Mouse (Mus musculus): Measurements from ENCODE around the gene Auts2. TPM values are rescaled to one million over a fixed set of nuclear protein-coding genes. Genes with fewer than 3 reads are reported as not detected.

Gene Auts2
- polyA plus RNA-seq, 1 experiment from 2014 or later, result 53.4 TPM

DNA sequence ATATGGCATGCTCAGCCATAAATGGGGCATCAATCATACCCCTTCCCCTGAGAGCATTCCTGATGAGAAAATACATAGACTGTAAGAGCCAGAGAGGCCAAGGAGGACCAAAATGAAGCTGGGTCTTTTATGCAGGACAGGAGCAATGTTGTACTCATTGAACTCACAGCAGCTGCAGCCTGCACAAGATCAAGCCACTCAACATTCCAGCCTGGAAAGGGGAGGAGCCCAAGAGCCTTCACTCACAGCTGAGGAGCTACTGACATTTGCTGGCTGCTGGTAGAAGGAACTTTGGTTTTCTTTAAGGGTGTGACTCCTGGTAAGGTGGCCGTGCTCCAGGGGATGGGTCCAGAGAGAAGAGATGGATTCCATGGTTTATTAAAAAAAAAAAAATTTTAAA lies 164.2 kb downstream of the Auts2 start:
- Histone ChIP-seq H3K27me3 (ENCODE audit: control insufficient read depth, insufficient read depth, low read length) (no peaks in the 10 kb centered on the region), H3K4me1 (ENCODE audit: control insufficient read depth, insufficient read depth, low read length) (no peaks in the 10 kb centered on the region), H3K9ac (ENCODE audit: low read length) (no peak overlapping the region), H3K36me3 (ENCODE audit: control insufficient read depth, insufficient read depth, low read length) (no peaks in the 10 kb centered on the region), H3K27ac (replicated peaks; ENCODE audit: low read depth, low read length) (no peak overlapping the region), H3K9me3 (ENCODE audit: control insufficient read depth, low read length) (no peaks in the 10 kb centered on the region), H3K4me3 (ENCODE audit: low read depth, low read length) (no peak overlapping the region), H3K4me2 (ENCODE audit: low read depth, severe bottlenecking) (no peak overlapping the region)
- whole genome bisulfite sequencing, result 77% methylated on average over 1 of the region's 1 CpGs
- ATAC-seq (ENCODE audit: insufficient number of reproducible peaks, low FRiP score, low TSS enrichment, low read depth) (no peak), DNase-seq (ENCODE audit: low spot score) (peak; percentile 28)

DNA sequence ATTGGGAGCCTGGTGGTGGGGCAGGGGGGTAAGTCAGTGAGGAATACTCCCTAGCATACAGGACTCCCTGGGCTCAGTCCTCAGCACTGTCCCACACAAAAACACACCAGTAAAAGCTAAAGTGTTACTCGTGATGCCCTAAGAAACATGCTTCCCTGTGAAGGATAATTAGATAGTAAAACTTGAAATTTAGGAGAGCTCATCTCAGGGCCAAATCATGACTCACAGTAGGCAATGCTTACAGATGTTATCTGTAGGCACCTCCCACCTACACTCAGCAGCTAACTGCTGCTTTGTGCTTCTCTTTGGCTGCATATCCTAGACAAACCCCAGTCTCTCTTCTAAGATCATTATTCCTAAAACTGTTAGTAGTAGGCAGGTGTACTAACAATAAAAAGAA lies 168.0 kb downstream of the Auts2 start:
- no peaks in the 10 kb centered on the region for H3K9me3 ChIP-seq (ENCODE audit: control insufficient read depth, low read length)
- no peak overlapping the region for H3K4me2 ChIP-seq (ENCODE audit: low read depth, severe bottlenecking)
- WGBS, result 71% methylated on average over 1 of the region's 1 CpGs
- H3K36me3 ChIP-seq (ENCODE audit: control insufficient read depth, insufficient read depth, low read length), result no peaks in the 10 kb centered on the region
- no peak for DNase-seq (ENCODE audit: low spot score)
- ATAC-seq (ENCODE audit: insufficient number of reproducible peaks, low FRiP score, low TSS enrichment, low read depth), result no peak
- H3K4me1 ChIP-seq (ENCODE audit: control insufficient read depth, insufficient read depth, low read length), result no peaks in the 10 kb centered on the region
- H3K27me3 ChIP-seq (ENCODE audit: control insufficient read depth, insufficient read depth, low read length), result no peaks in the 10 kb centered on the region
- no peak overlapping the region for H3K4me3 ChIP-seq (ENCODE audit: low read depth, low read length)
- no peak overlapping the region for H3K27ac ChIP-seq (replicated peaks; ENCODE audit: low read depth, low read length)
- no peak overlapping the region for H3K9ac ChIP-seq (ENCODE audit: low read length)

DNA sequence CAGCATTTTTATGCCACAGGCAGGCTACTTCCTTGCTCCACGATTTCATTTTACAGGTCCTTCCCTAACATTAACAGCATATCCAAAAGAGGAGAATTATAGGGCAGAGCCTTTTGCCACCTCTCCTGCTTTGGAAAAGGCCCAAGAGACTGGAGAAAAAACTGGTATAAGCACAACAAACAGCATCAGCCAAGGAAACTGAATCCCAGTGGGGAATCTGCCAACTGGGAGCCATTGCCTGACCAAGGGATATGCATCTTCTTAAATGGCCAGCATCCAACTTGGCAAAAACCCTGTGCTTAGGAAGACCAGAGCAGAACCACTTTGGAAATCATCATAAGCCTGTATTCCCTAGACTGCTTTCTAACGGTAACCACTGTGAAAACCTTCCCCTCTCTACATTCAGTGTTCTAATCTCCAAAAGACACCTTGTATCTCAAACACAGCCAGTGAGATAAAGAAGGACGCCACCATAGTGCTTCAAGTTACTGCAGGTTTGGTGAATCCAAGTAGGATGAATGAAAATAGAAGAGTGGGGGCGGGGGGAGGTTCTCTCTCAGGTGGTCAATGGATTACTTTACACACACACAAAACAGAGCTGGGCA lies 169.6 kb downstream of the Auts2 start:
- no peaks in the 10 kb centered on the region for H3K9me3 ChIP-seq (ENCODE audit: control insufficient read depth, low read length)
- no peak overlapping the region for H3K4me3 ChIP-seq (ENCODE audit: low read depth, low read length)
- H3K27ac ChIP-seq (replicated peaks; ENCODE audit: low read depth, low read length), result no peak overlapping the region
- ATAC-seq (ENCODE audit: insufficient number of reproducible peaks, low FRiP score, low TSS enrichment, low read depth), result no peak
- H3K27me3 ChIP-seq (ENCODE audit: control insufficient read depth, insufficient read depth, low read length), result no peaks in the 10 kb centered on the region
- H3K4me2 ChIP-seq (ENCODE audit: low read depth, severe bottlenecking), result no peak overlapping the region
- DNase-seq (ENCODE audit: low spot score), result no peak
- WGBS, result 81% methylated on average over 4 of the region's 4 CpGs
- peaks cover 11% of the 10 kb centered on the region for H3K4me1 ChIP-seq (ENCODE audit: control insufficient read depth, insufficient read depth, low read length)
- H3K9ac ChIP-seq (ENCODE audit: low read length), result no peak overlapping the region
- no peaks in the 10 kb centered on the region for H3K36me3 ChIP-seq (ENCODE audit: control insufficient read depth, insufficient read depth, low read length)

DNA sequence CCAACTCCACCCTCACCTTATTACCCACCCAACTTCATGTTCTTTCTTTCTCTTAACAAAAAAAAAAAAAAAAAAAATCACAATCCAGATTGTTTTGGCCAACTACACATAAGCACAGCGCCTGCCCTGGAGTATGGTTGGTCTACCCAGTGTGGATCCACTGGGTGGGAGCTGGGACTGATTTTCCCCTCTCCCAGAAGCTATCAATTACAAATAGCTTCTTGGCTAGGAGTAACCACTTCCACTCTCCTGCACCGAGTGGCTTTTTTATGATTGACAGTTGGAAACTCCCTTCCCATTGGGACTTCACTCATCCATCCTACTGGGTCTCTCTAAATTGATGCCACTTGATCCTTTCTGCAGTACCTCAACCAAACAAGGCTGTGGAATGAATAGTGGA lies 170.5 kb downstream of the Auts2 start:
- no peaks in the 10 kb centered on the region for H3K27me3 ChIP-seq (ENCODE audit: control insufficient read depth, insufficient read depth, low read length)
- no peak overlapping the region for H3K9ac ChIP-seq (ENCODE audit: low read length)
- DNase-seq (ENCODE audit: low spot score) (no peak), ATAC-seq (ENCODE audit: insufficient number of reproducible peaks, low FRiP score, low TSS enrichment, low read depth) (no peak)
- H3K9me3 ChIP-seq (ENCODE audit: control insufficient read depth, low read length), result no peaks in the 10 kb centered on the region
- WGBS, result 71% methylated on average over 2 of the region's 2 CpGs
- H3K36me3 ChIP-seq (ENCODE audit: control insufficient read depth, insufficient read depth, low read length), result no peaks in the 10 kb centered on the region
- H3K27ac ChIP-seq (replicated peaks; ENCODE audit: low read depth, low read length), result no peak overlapping the region
- H3K4me2 ChIP-seq (ENCODE audit: low read depth, severe bottlenecking), result no peak overlapping the region
- no peak overlapping the region for H3K4me3 ChIP-seq (ENCODE audit: low read depth, low read length)
- H3K4me1 ChIP-seq (ENCODE audit: control insufficient read depth, insufficient read depth, low read length), result peaks cover 13% of the 10 kb centered on the region

DNA sequence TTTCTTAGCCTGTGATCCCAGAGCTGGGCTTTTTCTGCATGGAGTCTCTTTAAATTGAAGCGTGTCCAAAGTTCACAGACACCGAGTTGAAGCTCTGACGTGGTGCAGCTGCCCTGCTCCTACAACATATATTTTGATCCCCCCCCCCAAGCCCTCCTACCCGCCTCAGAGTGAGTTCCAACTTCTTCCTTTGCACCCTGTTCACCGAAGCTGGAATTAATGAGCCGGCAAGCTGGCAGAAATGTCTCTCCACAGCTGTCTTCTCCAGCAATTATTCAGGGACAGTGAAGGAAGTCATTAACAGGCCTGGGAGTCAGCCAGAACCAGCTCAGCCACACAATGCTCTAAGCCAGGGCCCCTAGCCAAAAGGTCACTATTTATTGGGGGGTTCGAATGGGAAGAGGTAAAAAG lies 174.5 kb downstream of the Auts2 start:
- H3K27me3 ChIP-seq (ENCODE audit: control insufficient read depth, insufficient read depth, low read length), result no peaks in the 10 kb centered on the region
- peak; percentile 43 for DNase-seq (ENCODE audit: low spot score)
- no peak overlapping the region for H3K4me2 ChIP-seq (ENCODE audit: low read depth, severe bottlenecking)
- no peak overlapping the region for H3K27ac ChIP-seq (replicated peaks; ENCODE audit: low read depth, low read length)
- H3K4me3 ChIP-seq (ENCODE audit: low read depth, low read length), result no peak overlapping the region
- H3K4me1 ChIP-seq (ENCODE audit: control insufficient read depth, insufficient read depth, low read length), result peaks cover 13% of the 10 kb centered on the region
- no peak for ATAC-seq (ENCODE audit: insufficient number of reproducible peaks, low FRiP score, low TSS enrichment, low read depth)
- no peaks in the 10 kb centered on the region for H3K36me3 ChIP-seq (ENCODE audit: control insufficient read depth, insufficient read depth, low read length)
- no peak overlapping the region for H3K9ac ChIP-seq (ENCODE audit: low read length)
- WGBS, result 3% methylated on average over 7 of the region's 7 CpGs
- H3K9me3 ChIP-seq (ENCODE audit: control insufficient read depth, low read length), result no peaks in the 10 kb centered on the region

DNA sequence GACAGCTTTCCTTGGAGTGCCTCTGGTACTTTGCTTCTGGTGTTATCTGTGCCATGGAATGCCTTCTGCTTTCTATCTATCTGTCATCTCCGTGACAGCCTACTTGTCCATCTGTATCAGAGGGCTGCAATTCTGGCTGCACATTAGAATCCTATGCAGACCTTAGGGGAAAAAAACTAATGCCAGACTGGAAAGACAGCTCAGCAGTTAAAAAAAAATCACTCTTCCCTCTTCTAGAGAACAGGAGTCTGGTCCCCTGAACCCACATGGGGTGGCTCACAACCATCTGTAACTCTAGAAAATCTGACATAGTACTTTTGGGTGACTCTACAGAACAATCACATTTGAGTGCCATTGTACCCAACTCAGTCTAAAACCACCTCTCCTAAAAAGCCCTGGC lies 181.9 kb downstream of the Auts2 start:
- Histone ChIP-seq H3K4me3 (ENCODE audit: low read depth, low read length) (no peak overlapping the region), H3K27ac (replicated peaks; ENCODE audit: low read depth, low read length) (no peak overlapping the region)
- WGBS, result 79% methylated on average over 1 of the region's 1 CpGs

DNA sequence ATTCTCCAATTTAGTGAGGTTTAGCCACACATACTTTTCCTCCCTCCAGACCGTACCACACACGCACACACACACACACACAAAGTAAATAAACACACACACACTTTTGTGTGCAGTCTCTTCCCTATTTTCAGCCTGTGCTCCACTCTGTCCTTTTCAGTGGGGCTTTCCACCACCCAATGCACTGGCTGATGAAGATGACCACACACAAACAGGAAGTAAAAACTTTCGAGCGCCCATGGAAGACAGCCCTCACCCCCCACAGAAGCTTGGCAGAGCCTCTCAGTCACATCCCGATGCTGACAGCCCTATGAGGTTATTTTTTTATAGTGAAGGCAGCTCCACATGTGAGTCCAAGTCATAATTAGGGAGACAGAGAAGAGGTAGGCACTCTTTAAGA lies 185.4 kb downstream of the Auts2 start:
- Histone ChIP-seq H3K4me2 (ENCODE audit: low read depth, severe bottlenecking) (no peak overlapping the region), H3K36me3 (ENCODE audit: control insufficient read depth, insufficient read depth, low read length) (no peaks in the 10 kb centered on the region), H3K4me3 (ENCODE audit: low read depth, low read length) (no peak overlapping the region), H3K27me3 (ENCODE audit: control insufficient read depth, insufficient read depth, low read length) (no peaks in the 10 kb centered on the region), H3K9ac (ENCODE audit: low read length) (no peak overlapping the region), H3K4me1 (ENCODE audit: control insufficient read depth, insufficient read depth, low read length) (no peaks in the 10 kb centered on the region), H3K27ac (replicated peaks; ENCODE audit: low read depth, low read length) (no peak overlapping the region), H3K9me3 (ENCODE audit: control insufficient read depth, low read length) (no peaks in the 10 kb centered on the region)
- ATAC-seq (ENCODE audit: insufficient number of reproducible peaks, low FRiP score, low TSS enrichment, low read depth), result no peak
- no peak for DNase-seq (ENCODE audit: low spot score)
- WGBS, result 77% methylated on average over 5 of the region's 5 CpGs

More for the DNA sequence above, 181.9 kb downstream of the Auts2 start:
- Histone ChIP-seq H3K9me3 (ENCODE audit: control insufficient read depth, low read length) (no peaks in the 10 kb centered on the region), H3K27me3 (ENCODE audit: control insufficient read depth, insufficient read depth, low read length) (no peaks in the 10 kb centered on the region), H3K4me2 (ENCODE audit: low read depth, severe bottlenecking) (no peak overlapping the region), H3K36me3 (ENCODE audit: control insufficient read depth, insufficient read depth, low read length) (no peaks in the 10 kb centered on the region), H3K4me1 (ENCODE audit: control insufficient read depth, insufficient read depth, low read length) (no peaks in the 10 kb centered on the region), H3K9ac (ENCODE audit: low read length) (no peak overlapping the region)
- ATAC-seq (ENCODE audit: insufficient number of reproducible peaks, low FRiP score, low TSS enrichment, low read depth) (no peak), DNase-seq (ENCODE audit: low spot score) (no peak)

DNA sequence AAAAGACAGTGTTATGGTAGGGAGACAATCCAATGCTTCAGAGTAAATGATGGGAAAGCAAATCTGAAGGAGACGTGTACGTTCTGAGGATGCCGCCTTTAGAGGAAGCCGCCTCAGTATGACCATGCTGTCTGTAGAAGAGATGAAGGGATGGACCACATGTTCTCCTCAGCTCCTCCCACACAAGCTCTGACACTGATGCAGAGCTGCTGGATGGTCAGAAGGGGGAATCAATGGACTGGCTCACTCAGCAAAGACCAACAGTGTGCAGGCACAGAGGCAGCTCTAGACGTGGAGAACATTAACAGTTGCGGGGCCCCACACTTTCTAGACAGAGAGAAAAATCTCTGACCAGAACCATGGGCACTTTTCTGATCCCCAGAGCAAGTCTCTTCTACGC lies 187.2 kb downstream of the Auts2 start:
- Histone ChIP-seq H3K4me1 (ENCODE audit: control insufficient read depth, insufficient read depth, low read length) (no peaks in the 10 kb centered on the region; the same call in 1 of the 2 replicates), H3K9me3 (ENCODE audit: control insufficient read depth, low read length) (no peaks in the 10 kb centered on the region), H3K27ac (replicated peaks; ENCODE audit: low read depth, low read length) (no peak overlapping the region), H3K4me3 (ENCODE audit: low read depth, low read length) (no peak overlapping the region), H3K4me2 (ENCODE audit: low read depth, severe bottlenecking) (no peak overlapping the region), H3K27me3 (ENCODE audit: control insufficient read depth, insufficient read depth, low read length) (no peaks in the 10 kb centered on the region), H3K9ac (ENCODE audit: low read length) (no peak overlapping the region), H3K36me3 (ENCODE audit: control insufficient read depth, insufficient read depth, low read length) (no peaks in the 10 kb centered on the region)
- DNase-seq (ENCODE audit: low spot score) (no peak), ATAC-seq (ENCODE audit: insufficient number of reproducible peaks, low FRiP score, low TSS enrichment, low read depth) (no peak)
- 84% methylated on average over 7 of the region's 7 CpGs for WGBS

DNA sequence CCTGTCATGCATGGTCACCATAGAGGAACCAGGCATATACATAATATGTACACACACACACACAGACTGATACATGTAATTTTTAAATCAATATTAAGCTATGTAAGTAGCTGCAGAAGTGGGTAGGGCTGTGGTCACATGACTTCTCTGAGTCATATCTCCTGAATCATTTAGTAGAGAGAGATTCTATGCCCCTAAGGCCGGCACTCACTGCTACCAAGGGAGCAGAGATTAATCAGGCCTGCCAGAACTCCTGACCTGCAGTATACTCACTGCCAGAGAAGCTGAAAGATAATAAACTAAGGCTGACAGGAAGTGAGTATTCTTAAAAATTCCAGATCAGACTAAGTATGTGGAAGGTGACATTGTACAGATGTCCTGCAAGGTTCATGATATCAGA lies 190.7 kb downstream of the Auts2 start:
- ATAC-seq (ENCODE audit: insufficient number of reproducible peaks, low FRiP score, low TSS enrichment, low read depth) (no peak), DNase-seq (ENCODE audit: low spot score) (no peak)
- Histone ChIP-seq H3K27ac (replicated peaks; ENCODE audit: low read depth, low read length) (no peak overlapping the region), H3K4me2 (ENCODE audit: low read depth, severe bottlenecking) (no peak overlapping the region), H3K4me3 (ENCODE audit: low read depth, low read length) (no peak overlapping the region), H3K9me3 (ENCODE audit: control insufficient read depth, low read length) (no peaks in the 10 kb centered on the region), H3K27me3 (ENCODE audit: control insufficient read depth, insufficient read depth, low read length) (no peaks in the 10 kb centered on the region), H3K9ac (ENCODE audit: low read length) (no peak overlapping the region), H3K36me3 (ENCODE audit: control insufficient read depth, insufficient read depth, low read length) (no peaks in the 10 kb centered on the region), H3K4me1 (ENCODE audit: control insufficient read depth, insufficient read depth, low read length) (no peaks in the 10 kb centered on the region; the same call in 1 of the 2 replicates)
- 30% methylated on average over 1 of the region's 1 CpGs for WGBS

Data from limb, embryonic 11.5 days (tissue).